Mouse (Mus musculus): ENCODE data around the gene Tmem248.

Gene Tmem248

GRCm38 (mm10) chr5:130216781-130217180 lies at the start of gene Tmem248:
TSS of gene Tmem248 (plus strand) at chr5:130217081.
- no peak for DNase-seq (ENCODE audit: low spot score)

- no peak for DNase-seq (ENCODE audit: low spot score)
Measured at GRCm38 (mm10) chr5:130169109-130169508, 47.8 kb upstream of the Tmem248 start.

- no peak for DNase-seq (ENCODE audit: low spot score)
Measured at GRCm38 (mm10) chr5:130170666-130171422, 46.0 kb upstream of the Tmem248 start.

- peak; percentile 87 for DNase-seq (ENCODE audit: low spot score)
Measured at GRCm38 (mm10) chr5:130171423-130171954, 45.4 kb upstream of the Tmem248 start, which contains the start of gene Rabgef1. TSS of gene Rabgef1 (plus strand) at chr5:130171798.

DNA sequence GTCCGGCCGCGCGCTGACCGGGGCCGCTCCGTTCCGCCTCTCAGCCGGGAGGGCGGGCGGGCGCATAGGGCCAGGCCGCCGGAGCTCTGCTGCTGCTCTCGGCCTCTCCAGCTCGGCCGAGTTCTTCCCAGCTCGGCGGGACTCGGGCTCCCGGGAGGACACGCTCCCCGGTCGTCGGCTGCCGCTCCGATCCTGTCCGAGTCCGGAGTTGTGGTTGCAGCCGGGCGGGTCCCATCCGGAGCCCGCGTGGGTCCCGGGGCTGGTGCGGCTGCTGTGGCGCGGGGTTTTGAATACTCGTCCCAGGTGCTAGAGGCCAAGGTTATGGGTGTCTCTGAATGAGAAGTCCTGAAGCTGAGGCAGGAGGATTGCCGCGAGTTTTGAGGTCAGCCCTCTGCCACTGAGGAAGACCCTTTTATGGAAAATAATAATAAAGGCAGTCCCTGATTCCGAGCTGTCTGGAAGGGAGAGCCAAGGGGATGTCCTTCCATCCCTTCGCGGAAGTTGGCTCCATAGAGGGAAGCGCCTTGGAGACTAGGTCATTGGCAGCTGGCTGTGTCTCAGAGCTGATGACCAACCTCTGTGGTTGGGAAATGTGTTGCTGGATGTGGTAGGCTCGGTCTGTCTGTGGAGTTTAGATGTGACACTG lies 44.8 kb upstream of the Tmem248 start:
- peak; percentile 52 for DNase-seq (ENCODE audit: low spot score)

DNA sequence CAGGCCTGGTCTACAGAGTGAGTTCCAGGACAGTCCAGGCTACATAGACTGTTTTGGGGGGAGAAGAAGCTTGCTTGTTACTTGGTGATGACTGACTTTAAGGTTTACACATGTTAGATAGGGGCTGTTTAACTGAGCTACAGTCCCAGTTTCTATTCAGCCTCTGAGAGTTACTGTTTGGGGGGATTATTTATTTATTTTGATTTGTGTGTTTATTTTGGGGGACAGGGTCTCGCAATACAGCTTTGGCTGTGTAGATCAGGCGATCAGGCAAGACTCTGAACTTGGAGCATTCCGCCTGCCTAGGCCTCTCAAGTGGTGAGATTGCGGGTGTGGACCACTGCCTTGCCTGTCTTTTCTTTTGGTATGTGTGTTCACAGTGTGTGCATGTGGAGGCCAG lies 43.9 kb upstream of the Tmem248 start:
- DNase-seq (ENCODE audit: low spot score) = no peak

GRCm38 (mm10) chr5:130177871-130178270 lies 39.0 kb upstream of the Tmem248 start:
- no peak for DNase-seq (ENCODE audit: low spot score)

DNA sequence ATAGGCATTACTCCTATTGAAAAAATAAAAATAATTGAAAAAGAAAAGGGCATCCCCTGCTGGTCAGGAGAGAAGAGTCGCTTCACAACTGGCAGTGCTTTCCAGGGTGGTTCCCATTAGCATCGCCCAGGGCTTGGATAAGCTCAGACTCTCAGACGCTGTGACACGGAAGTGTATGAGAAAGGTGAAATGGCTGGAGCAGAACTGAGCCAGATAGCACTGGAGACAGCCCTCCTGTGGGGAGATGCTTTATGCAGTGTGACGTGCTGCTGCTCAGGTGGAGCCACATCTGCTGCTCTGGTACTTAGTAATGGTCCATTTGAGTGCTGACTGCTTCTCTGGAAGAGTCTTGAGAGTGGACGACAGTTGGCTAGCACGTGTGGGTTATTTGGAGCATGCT lies 36.5 kb upstream of the Tmem248 start:
- DNase-seq (ENCODE audit: low spot score) = no peak

DNA sequence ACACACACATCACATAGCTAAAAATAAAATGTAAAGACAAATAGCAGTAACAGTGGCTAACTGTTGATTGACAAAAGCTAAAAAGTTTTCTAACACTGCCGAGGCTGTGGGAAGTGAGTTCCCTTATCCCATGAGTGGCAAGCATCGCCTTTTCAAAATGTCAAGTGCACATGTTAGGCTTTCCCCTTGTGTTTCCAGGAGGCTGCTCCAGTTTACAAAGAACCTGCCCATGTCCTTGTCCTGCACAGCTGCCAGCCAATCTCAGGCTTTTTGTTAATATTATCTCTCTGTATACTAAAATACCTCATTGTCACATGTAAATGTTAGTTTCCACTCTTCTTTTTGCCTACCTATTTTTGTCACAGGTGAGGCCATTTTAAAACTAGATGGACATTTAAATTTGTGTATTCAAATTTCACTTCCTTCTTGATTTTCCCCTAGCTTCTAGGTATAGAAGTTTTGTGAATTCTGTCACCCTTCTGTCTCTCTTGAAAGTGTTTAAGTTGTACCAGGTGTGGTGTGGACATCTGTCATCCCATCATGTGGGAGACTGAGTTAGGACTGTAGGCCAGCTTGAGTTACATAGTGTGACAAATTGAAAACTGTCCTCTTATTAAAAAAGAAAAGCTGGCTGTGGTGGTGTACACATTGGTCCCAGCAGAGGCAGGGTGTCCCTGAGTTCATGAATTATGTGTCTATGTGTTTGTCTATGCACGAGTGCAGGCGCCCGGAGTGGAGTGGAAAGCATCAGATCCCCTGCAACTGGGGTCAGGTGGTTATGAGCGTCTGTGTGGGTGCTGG lies 34.9 kb upstream of the Tmem248 start:
- DNase-seq (ENCODE audit: low spot score) = no peak

DNA sequence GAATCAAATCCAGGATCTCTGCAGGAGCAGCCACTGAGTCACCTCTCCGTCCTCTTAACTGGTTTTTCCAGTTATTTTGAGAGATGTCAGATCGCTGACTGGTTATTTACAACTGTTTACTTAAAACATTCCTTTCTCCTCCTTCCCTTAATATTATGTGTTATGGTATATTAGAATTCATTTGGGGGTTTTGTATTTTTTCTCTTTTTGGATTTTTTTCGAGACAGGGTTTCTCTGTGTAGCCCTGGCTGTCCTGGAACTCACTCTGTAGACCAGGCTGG lies 34.4 kb upstream of the Tmem248 start:
- DNase-seq (ENCODE audit: low spot score) = no peak

DNA sequence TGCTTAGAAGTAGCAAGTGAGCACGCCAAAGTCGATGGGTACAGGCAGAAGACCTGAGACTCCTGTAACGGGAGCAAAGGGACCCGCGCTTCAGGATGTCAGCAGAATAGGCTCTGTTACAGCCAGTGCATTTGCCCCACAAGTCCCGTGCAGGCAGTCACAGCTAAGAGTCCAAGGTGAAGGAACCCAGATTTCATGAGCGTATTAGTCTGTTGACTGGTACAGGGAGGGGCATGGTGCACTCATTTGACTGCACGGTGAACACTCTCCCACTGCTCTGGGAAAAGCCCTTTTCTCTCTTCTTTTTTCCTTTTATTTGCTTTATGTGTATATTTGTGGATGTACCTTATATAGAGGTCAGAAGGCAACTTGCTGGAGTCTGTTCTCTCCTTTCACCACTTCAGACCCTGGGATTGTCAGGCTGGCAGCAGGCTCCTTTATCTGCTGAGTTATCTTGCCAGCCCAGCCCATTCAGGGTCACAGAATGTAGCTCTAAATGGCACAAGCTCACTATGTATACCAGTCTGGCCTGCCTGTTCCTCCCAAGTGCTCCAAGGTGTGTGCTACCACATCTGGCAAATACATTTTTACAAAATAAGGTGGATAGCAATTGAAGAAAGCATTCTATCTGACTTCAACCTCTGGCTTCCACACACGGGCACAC lies 32.6 kb upstream of the Tmem248 start:
- DNase-seq (ENCODE audit: low spot score) = no peak

DNA sequence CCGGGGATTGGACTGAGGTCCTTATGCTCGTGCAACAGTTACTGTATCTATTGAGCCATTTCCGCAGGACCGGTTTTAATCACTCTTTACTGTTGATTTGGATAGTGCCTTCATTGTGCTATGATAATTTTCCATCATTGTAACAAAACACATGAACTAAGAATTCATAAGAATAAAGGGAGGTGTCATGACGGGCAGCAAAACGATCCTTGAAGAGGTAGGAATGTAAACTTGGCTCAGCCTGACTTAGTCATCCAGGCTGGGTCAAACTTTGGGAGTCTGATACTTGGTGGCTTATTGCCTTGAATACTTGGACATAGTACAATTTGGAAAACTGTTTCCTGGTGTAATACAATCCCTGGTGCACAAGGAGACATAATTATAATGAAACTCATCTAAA lies 31.6 kb upstream of the Tmem248 start:
- no peak for DNase-seq (ENCODE audit: low spot score)

DNA sequence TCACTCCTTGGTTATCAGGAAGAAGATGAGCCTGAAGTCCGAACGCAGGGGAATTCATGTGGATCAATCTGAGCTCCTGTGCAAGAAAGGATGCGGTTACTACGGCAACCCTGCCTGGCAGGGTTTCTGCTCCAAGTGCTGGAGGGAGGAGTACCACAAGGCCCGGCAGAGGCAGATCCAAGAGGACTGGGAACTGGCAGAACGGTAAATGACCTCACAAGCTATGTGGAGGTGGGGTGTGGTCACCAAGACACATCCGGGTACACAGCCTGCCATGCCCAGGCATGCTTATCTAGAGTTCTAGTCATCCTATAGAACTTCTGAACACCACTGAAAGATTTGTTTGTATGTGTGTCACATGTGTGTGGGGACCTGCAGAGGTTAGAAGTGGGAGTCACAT lies 29.5 kb upstream of the Tmem248 start:
- no peak for DNase-seq (ENCODE audit: low spot score)

DNA sequence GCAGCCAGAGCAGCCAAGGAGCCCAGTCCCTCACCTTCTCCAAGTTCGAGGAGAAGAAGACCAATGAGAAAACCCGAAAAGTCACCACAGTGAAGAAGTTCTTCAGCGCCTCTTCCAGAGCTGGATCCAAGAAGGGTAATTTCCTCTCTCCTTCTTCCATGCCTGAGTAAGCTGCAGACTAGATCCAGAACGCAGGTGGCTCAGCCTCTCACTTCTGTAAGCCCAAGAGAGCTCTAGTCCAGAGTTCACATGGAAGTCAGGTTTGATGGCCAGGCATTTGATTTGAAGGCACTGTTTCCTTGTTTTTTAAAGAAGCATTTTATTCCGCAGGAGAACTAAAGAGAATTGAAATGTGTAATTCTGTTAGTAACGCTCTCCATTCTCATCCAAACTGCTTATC lies 26.0 kb upstream of the Tmem248 start:
- DNase-seq (ENCODE audit: low spot score) = no peak

GRCm38 (mm10) chr5:130191865-130192264 lies 25.0 kb upstream of the Tmem248 start:
- no peak for DNase-seq (ENCODE audit: low spot score)

DNA sequence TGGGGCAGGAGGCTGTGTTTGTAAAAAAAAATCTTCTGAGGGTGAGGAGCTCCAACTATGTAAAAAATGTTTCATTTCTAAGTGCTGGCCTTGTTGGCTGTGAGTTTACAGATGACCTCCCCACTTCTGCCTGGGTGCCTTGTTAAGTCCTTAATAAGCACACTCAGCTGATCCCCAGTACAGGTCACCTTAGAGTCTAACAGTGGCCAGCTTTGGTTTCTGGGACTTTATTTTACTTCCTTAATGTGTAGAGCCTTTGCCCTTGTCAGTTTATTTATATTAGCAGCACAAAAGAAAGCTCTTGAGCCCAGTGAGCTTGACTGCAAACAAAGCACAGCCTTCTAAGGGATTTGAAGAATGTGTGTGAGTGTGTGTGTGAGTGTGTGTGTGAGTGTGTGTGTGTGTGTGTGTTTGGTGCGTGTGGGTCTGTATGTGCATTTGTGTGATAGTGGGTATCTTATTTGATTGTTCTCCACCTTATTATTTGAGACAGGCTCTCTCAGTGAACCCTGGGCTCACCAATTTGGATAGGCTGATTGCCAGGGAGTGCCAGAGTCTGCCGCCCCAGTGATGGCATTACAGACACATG lies 24.4 kb upstream of the Tmem248 start:
- DNase-seq (ENCODE audit: low spot score) = no peak

DNA sequence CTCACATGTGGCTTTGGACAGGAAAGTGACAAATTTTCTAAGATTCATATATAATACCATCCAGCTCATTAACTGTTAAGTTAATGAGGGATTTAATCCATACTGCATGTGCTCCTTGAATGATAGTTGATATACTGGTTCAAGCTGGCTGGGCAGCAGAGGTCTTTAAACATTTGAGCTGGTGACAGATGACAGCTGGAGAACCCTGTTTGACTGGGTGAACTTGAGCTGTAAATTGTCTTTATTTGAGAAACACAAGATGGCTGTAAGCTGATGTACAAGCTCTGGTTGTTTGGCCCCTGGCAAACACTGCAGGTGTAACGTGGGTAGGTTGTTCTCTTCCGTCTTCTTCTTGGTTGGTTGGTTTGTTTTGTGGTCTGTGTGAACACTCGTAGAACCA lies 23.1 kb upstream of the Tmem248 start:
- DNase-seq (ENCODE audit: low spot score) = no peak

DNA sequence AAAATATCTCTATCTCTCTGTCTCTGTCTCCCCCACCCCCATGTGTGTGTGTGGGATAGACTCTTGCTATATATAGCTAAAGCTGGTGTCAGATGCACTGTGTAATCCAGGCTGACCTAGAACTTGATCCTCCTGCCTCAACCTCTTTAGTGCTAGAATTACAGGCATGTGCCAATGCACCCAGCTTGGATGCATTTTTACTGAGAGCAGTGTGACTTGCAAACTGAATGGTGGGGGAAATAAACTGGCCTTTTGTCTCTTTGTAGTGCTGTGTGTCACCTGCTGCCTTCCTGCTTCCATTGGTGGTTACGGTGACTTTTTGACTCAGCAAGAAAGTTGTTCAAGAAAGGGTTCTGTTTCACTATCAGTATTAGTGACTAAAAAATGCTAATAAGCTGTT lies 20.6 kb upstream of the Tmem248 start:
- DNase-seq (ENCODE audit: low spot score) = no peak

DNA sequence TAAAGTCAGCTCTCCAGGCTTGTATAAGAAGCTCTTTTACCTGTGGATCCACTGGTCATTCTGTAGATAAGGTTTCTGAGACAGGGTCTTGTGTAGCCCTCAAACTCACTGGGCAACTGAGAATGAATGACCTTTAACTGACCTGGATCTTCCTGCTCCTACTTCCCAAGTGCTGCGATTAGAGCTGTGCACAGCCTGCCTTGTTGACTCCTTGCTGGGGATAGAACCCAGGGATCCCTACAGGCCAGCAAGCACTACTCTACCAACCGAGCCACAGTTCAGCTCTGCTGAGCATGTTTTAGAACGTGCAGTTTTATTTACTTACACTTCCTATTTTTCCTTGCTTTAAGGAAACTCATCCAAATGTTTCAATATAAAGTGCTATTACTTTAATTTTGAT lies 19.4 kb upstream of the Tmem248 start:
- DNase-seq (ENCODE audit: low spot score) = no peak

GRCm38 (mm10) chr5:130197981-130198380 lies 18.9 kb upstream of the Tmem248 start:
- no peak for DNase-seq (ENCODE audit: low spot score)

- no peak for DNase-seq (ENCODE audit: low spot score)
Measured at GRCm38 (mm10) chr5:130200233-130201029, 16.4 kb upstream of the Tmem248 start.

Measured in embryo, embryonic 10.5 days (tissue).